Mouse (Mus musculus): Measurements from ENCODE around the gene Usp43. TPM values are rescaled to one million over a fixed set of nuclear protein-coding genes. Genes with fewer than 3 reads are reported as not detected.

Gene Usp43
- polyA plus RNA-seq, 1 experiment: 0.36 TPM

GRCm38 (mm10) chr11:67853996-67854395 lies 68.0 kb downstream of the Usp43 start:
- H3K4me3 ChIP-seq (ENCODE audit: control insufficient read depth, insufficient read depth, low read length): no peak overlapping the region
- H3K27ac ChIP-seq (ENCODE audit: control insufficient read depth, insufficient read depth, low read length): no peak overlapping the region
- TF ChIP-seq POLR2A (IDR thresholded peaks at IDR 0.05; ENCODE audit: control insufficient read depth, extremely low read depth, insufficient read depth, low read length, poor library complexity) (no peak), CTCF (IDR thresholded peaks at IDR 0.05; ENCODE audit: borderline replicate concordance, control insufficient read depth, extremely low read depth, insufficient read depth, low read length, poor library complexity) (no peak)
- no peaks in the 10 kb centered on the region for H3K4me1 ChIP-seq (replicated peaks; ENCODE audit: control insufficient read depth, insufficient read depth, low read length)
- H3K36me3 ChIP-seq (ENCODE audit: control insufficient read depth, insufficient read depth, low read length): no peaks in the 10 kb centered on the region
- 72% methylated on average over 6 of the region's 6 CpGs for whole genome bisulfite sequencing
- no peak for DNase-seq
- no peaks in the 10 kb centered on the region for H3K27me3 ChIP-seq (ENCODE audit: control insufficient read depth, insufficient read depth, low read length)

- no peak for DNase-seq
- TF ChIP-seq POLR2A (IDR thresholded peaks at IDR 0.05; ENCODE audit: control insufficient read depth, extremely low read depth, insufficient read depth, low read length, poor library complexity): no peak
- no peak for TF ChIP-seq CTCF (IDR thresholded peaks at IDR 0.05; ENCODE audit: borderline replicate concordance, control insufficient read depth, extremely low read depth, insufficient read depth, low read length, poor library complexity)
- H3K4me3 ChIP-seq (ENCODE audit: control insufficient read depth, insufficient read depth, low read length): no peak overlapping the region
- WGBS: 73% methylated on average over 5 of the region's 5 CpGs
- H3K36me3 ChIP-seq (ENCODE audit: control insufficient read depth, insufficient read depth, low read length): no peaks in the 10 kb centered on the region
- no peak overlapping the region for H3K27ac ChIP-seq (ENCODE audit: control insufficient read depth, insufficient read depth, low read length)
- H3K4me1 ChIP-seq (replicated peaks; ENCODE audit: control insufficient read depth, insufficient read depth, low read length): no peaks in the 10 kb centered on the region
- no peaks in the 10 kb centered on the region for H3K27me3 ChIP-seq (ENCODE audit: control insufficient read depth, insufficient read depth, low read length)
Measured at GRCm38 (mm10) chr11:67851770-67852169, 70.2 kb downstream of the Usp43 start.

DNA sequence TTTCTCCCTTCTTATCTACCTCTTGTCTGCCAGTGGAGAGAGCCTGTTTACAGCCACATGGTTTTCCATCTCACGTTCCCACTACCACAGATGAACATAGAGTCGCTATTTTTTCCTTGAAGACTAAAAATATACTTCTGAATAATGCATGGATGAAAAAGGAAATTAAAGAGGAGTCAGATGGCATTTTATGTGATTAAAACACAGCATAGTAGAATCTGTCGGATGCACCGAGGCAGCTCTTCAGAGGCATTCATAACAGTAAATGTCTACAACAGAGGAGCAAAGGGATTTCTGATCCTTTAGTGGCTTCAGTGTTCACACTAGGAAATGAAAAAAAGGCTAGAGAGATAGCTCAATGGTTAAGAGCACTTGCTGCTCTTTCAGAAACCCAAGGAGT lies 76.8 kb downstream of the Usp43 start:
- no peak for TF ChIP-seq CTCF (IDR thresholded peaks at IDR 0.05; ENCODE audit: borderline replicate concordance, control insufficient read depth, extremely low read depth, insufficient read depth, low read length, poor library complexity)
- Histone ChIP-seq H3K4me1 (replicated peaks; ENCODE audit: control insufficient read depth, insufficient read depth, low read length) (no peaks in the 10 kb centered on the region), H3K27ac (ENCODE audit: control insufficient read depth, insufficient read depth, low read length) (no peak overlapping the region), H3K4me3 (ENCODE audit: control insufficient read depth, insufficient read depth, low read length) (no peak overlapping the region), H3K36me3 (ENCODE audit: control insufficient read depth, insufficient read depth, low read length) (no peaks in the 10 kb centered on the region), H3K27me3 (ENCODE audit: control insufficient read depth, insufficient read depth, low read length) (no peaks in the 10 kb centered on the region)
- DNase-seq: no peak
- 94% methylated on average over 4 of the region's 4 CpGs for WGBS

DNA sequence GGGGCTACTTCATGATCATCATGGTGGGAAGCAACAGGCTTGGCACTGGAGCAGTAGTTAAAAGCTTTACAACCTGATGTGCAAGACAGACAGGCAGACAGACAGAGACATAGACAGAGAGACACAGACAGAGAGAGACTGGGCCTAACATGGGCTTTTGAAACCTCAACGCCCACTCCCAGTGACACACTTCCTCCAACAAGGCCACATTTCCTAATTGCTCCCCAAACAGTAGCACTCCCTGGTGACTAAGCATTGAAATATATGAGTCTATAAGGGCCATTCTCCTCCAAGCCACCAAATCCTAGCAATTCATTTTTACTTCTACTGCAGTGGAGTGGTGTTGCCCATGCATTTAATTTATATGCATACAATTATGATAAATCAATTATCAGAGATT lies 82.1 kb downstream of the Usp43 start:
- Histone ChIP-seq H3K36me3 (ENCODE audit: control insufficient read depth, insufficient read depth, low read length) (no peaks in the 10 kb centered on the region), H3K27me3 (ENCODE audit: control insufficient read depth, insufficient read depth, low read length) (no peaks in the 10 kb centered on the region), H3K4me1 (replicated peaks; ENCODE audit: control insufficient read depth, insufficient read depth, low read length) (no peaks in the 10 kb centered on the region), H3K4me3 (ENCODE audit: control insufficient read depth, insufficient read depth, low read length) (no peak overlapping the region), H3K27ac (ENCODE audit: control insufficient read depth, insufficient read depth, low read length) (no peak overlapping the region)
- 53% methylated on average over 1 of the region's 1 CpGs for WGBS
- no peak for TF ChIP-seq POLR2A (IDR thresholded peaks at IDR 0.05; ENCODE audit: control insufficient read depth, extremely low read depth, insufficient read depth, low read length, poor library complexity)
- no peak for TF ChIP-seq CTCF (IDR thresholded peaks at IDR 0.05; ENCODE audit: borderline replicate concordance, control insufficient read depth, extremely low read depth, insufficient read depth, low read length, poor library complexity)
- DNase-seq: no peak

DNA sequence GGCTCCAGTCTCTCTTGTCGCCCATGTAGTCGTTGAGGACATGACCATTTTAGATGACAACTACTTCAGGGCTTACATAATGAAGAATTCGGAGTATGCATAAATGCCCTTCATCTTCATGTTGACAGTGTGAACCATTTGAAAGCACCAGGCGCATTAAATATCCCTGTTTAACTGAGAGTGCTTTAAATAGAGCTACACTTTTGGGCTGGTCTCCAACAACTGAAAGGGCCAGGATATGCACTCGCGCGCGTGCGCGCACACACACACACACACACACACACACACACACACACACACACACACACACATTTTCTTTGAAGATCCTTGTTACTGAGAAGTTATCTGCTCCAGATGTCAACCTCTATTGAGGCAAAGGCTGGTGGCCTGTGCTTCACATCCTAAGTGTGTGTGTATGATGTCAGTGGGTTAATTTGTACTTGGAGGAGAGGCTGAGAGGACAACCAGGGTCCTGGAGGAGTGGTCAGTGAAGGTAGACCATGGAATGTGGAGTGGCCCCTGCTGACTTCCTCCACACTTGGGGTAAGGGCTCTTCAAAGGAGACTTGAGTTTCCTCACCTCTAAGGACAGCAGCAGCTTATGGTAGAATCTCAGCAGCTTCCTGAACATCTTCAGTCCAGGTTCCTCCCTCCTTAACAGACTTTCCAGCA lies 86.4 kb downstream of the Usp43 start:
- TF ChIP-seq POLR2A (IDR thresholded peaks at IDR 0.05; ENCODE audit: control insufficient read depth, extremely low read depth, insufficient read depth, low read length, poor library complexity) (no peak), CTCF (IDR thresholded peaks at IDR 0.05; ENCODE audit: borderline replicate concordance, control insufficient read depth, extremely low read depth, insufficient read depth, low read length, poor library complexity) (no peak)
- H3K27ac ChIP-seq (ENCODE audit: control insufficient read depth, insufficient read depth, low read length): no peak overlapping the region
- no peaks in the 10 kb centered on the region for H3K27me3 ChIP-seq (ENCODE audit: control insufficient read depth, insufficient read depth, low read length)
- H3K36me3 ChIP-seq (ENCODE audit: control insufficient read depth, insufficient read depth, low read length): no peaks in the 10 kb centered on the region
- H3K4me3 ChIP-seq (ENCODE audit: control insufficient read depth, insufficient read depth, low read length): no peak overlapping the region
- WGBS: 93% methylated on average over 10 of the region's 10 CpGs
- DNase-seq: no peak
- no peaks in the 10 kb centered on the region for H3K4me1 ChIP-seq (replicated peaks; ENCODE audit: control insufficient read depth, insufficient read depth, low read length)

- no peaks in the 10 kb centered on the region for H3K4me1 ChIP-seq (replicated peaks; ENCODE audit: control insufficient read depth, insufficient read depth, low read length)
- no peak for DNase-seq
- no peak overlapping the region for H3K4me3 ChIP-seq (ENCODE audit: control insufficient read depth, insufficient read depth, low read length)
- no peak overlapping the region for H3K27ac ChIP-seq (ENCODE audit: control insufficient read depth, insufficient read depth, low read length)
- no peak for TF ChIP-seq CTCF (IDR thresholded peaks at IDR 0.05; ENCODE audit: borderline replicate concordance, control insufficient read depth, extremely low read depth, insufficient read depth, low read length, poor library complexity)
- 87% methylated on average over 5 of the region's 5 CpGs for WGBS
- H3K27me3 ChIP-seq (ENCODE audit: control insufficient read depth, insufficient read depth, low read length): no peaks in the 10 kb centered on the region
- no peaks in the 10 kb centered on the region for H3K36me3 ChIP-seq (ENCODE audit: control insufficient read depth, insufficient read depth, low read length)
Measured at GRCm38 (mm10) chr11:67831820-67832219, 90.1 kb downstream of the Usp43 start.

DNA sequence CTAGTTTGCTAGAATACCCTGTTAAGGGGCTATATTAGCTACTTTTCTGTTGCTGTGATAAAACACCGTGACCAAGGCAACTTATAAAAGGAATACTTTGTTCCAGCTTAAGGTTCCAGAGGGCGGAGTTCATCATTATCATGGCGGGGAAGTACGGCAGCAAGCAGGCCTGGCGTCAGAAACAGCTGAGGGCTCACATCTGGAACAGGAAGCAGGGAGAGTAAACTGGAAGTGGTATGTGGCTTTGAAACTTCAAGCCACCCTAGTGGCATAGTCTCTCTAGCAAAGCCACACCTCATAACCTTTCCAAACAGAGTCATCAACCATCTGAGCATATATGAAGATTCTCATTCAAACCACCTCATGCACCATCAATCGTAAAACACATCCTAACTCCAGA lies 92.4 kb downstream of the Usp43 start:
- H3K4me1 ChIP-seq (replicated peaks; ENCODE audit: control insufficient read depth, insufficient read depth, low read length): no peaks in the 10 kb centered on the region
- no peaks in the 10 kb centered on the region for H3K27me3 ChIP-seq (ENCODE audit: control insufficient read depth, insufficient read depth, low read length)
- no peaks in the 10 kb centered on the region for H3K36me3 ChIP-seq (ENCODE audit: control insufficient read depth, insufficient read depth, low read length)
- no peak overlapping the region for H3K27ac ChIP-seq (ENCODE audit: control insufficient read depth, insufficient read depth, low read length)
- TF ChIP-seq POLR2A (IDR thresholded peaks at IDR 0.05; ENCODE audit: control insufficient read depth, extremely low read depth, insufficient read depth, low read length, poor library complexity): no peak
- no peak for TF ChIP-seq CTCF (IDR thresholded peaks at IDR 0.05; ENCODE audit: borderline replicate concordance, control insufficient read depth, extremely low read depth, insufficient read depth, low read length, poor library complexity)
- no peak overlapping the region for H3K4me3 ChIP-seq (ENCODE audit: control insufficient read depth, insufficient read depth, low read length)
- WGBS: 67% methylated on average over 6 of the region's 6 CpGs
- DNase-seq: no peak
